Mouse (Mus musculus) heart, postnatal 36 days (tissue): ENCODE measurements around the gene Gm8251. TPM values are rescaled to one million over a fixed set of nuclear protein-coding genes. Genes with fewer than 3 reads are reported as not detected.
"Not testable (repeated sequence)": the region's sequence is repeated elsewhere in the genome, so short reads cannot be mapped to it uniquely, and the experiment has no call there.

Experiments used
- DNase-seq, 2 experiments: peaks; one replicate each; pipeline ENCODE4 v3.0.0; 2021 to 2022
- intact Hi-C: fragments of 180-260 bp; cut with DNase I; formaldehyde crosslinking; loops from one replicate; pipeline ENCODE4 v1.15.1; 2025
- total RNA-seq, 2 experiments: library from RNA; stranded (reverse); gene quantifications; 2 replicates each; pipeline ENCODE4 v1.2.3; 2021

Gm8251 gene
- total RNA-seq, result not detected

GRCm38 (mm10) chr1:44061836-44062235, at the start of gene Gm8251:
Gm8251 (minus strand) TSS chr1:44061936.
- intact Hi-C loops, result no loop called here
- no peak for DNase-seq

DNA sequence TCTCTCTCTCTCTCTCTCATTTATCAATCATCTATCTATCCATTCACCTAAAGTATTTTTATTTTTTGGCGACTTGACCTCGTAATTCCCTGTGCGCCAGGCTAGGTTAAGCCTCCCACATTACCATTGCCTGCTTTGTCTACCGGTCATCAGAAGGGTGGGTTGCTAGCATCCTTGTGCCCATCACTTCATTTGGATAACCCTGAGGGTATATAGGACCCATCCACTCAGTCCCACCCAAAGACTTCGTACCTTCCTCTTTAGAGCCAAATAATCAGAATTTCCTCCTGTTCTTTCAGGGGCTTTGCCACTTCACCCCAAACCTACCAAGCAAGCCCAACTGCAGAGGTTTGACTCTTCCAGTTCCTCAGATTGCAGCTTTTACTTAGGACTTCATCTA, 41.2 kb upstream of the Gm8251 start:
- intact Hi-C loops, result loop anchor here (1.0 to 10.0 kb wide), 3 partner anchors 16 to 168 kb away; partner anchors contain the start of genes Ercc5 and Tpp2
- DNase-seq, result peak in 1 of 2 experiments; percentile 3

DNA sequence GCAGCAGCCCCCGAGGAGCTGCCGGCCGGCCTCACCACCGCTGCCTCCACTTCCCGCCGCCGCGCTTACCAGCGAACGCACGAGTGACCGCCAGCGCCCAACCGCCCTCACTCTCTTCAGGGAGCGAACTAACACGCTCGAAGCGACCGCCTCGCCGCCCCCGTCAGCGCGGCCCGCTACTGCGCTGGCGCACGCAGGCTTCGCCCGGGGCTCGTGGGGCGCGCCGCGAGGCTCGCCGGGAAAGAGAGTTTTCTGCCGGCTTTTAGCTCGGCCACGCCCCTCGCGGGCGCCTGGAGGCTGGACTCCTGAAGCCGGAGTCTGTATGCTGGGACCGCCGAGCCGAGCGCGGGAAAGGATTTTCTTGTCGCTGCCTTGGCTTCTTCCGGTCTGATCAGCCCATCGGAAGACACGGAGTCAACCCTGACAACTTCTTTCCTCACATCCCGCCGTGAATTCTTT, 40.6 kb upstream of the Gm8251 start, which contains the start of gene Tex30:
Gene Tex30 (minus strand): TSS at position 183 of the 459 bp plus-strand sequence.
- intact Hi-C loops, result loop anchor here (1.0 to 10.0 kb wide), 3 partner anchors 17 to 167 kb away; partner anchors contain the start of genes Ercc5 and Tpp2

DNA sequence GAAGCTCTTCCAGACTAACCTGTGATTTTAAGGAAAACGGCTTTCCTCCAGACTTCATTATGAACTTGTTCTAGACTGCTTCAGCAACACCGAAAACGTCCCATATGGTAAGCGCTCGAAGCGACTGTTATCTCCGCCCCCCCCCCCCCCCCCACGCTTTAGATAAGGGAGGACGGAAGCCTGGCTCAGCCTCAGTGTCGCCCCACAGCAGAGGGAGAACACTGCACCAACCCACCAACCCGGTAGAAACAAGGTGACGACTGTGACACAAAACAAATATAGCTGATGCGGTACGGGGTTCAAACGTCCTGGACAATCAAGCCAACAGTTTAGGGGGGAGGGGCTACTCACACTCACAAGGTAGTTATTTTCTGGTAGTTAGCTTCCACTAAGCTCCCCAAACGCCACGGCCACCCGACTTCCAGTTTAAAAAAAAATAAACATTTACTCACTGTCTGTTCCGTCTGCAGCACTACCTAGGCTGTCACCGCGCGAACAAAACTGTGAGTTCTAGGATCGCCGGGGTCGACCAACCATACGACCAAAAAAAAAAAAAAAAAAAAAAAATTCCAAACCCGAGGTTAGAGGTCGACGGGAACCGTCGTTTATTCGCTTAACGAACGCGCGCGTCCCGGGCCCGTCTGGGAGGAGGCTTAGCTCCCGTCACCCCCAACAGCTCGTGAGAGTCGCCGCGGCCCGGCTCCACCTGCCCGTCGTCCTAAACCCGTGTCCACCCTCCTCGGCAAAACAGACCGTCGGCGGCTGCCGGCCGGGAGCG, 39.9 kb upstream of the Gm8251 start:
- intact Hi-C loops, result loop anchor here (1.0 to 10.0 kb wide), 3 partner anchors 18 to 167 kb away; partner anchors contain the start of genes Ercc5 and Tpp2
- peak; percentile 35 to 39 for DNase-seq

More for the DNA sequence above, 40.6 kb upstream of the Gm8251 start, which contains the start of gene Tex30:
- peak; percentile 92 to 93 for DNase-seq

DNA sequence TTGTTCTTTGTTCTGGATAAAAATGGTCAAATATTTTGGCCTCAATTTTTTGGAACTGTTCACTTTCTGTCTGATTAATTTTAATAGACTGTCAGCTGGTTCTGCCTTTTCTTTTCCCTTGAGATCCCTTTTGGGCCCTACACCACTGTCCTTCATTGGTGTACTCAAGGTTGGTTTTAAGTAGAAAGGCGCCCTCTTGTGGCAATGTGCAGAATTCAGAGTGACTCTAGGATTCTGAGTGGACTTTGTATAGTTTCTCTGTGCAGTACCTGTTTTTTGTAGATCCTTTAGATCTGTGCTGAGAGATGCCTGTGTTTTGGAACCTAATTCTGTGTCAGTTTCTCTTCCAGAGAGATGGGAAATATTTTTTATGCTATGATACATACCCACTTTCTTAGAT, 2.9 kb upstream of the Gm8251 start:
- intact Hi-C loops, result no loop called here
- peak; percentile 22 to 51 for DNase-seq

GRCm38 (mm10) chr1:44063439-44063838, 1.7 kb upstream of the Gm8251 start:
- intact Hi-C loops, result no loop called here
- no peak for DNase-seq

GRCm38 (mm10) chr1:44057805-44058204, 3.9 kb downstream of the Gm8251 start:
- intact Hi-C loops, result no loop called here
- no peak for DNase-seq

DNA sequence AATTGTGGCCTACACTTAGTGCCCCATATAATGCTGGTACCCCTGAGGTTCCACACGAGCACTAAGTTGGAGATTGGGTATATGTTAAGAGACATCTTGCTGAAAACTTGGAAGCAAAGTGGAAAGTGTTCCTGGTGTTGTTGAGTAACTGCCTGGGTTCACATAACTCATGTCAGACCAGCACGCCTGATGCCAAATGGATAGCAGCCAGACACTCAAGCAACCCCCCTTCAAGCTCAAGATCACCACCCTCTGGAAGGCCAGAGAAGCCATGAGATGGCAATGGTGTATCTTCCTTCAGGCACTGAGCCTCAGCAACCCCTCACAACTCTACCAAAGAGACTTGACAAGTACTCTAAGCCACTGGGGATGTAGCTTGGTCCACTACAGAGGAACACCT, 15.2 kb downstream of the Gm8251 start:
- DNase-seq, result no peak
- intact Hi-C loops, result no loop called here

GRCm38 (mm10) chr1:44045689-44046088, 16.0 kb downstream of the Gm8251 start:
- DNase-seq, intact Hi-C loops: not testable (repeated sequence)

- DNase-seq, result no peak
- intact Hi-C loops, result loop anchor here (1.0 kb wide), 1 partner anchor 143 kb away; no protein-coding TSS in a partner anchor
Measured at GRCm38 (mm10) chr1:44042555-44042915, 19.2 kb downstream of the Gm8251 start.

DNA sequence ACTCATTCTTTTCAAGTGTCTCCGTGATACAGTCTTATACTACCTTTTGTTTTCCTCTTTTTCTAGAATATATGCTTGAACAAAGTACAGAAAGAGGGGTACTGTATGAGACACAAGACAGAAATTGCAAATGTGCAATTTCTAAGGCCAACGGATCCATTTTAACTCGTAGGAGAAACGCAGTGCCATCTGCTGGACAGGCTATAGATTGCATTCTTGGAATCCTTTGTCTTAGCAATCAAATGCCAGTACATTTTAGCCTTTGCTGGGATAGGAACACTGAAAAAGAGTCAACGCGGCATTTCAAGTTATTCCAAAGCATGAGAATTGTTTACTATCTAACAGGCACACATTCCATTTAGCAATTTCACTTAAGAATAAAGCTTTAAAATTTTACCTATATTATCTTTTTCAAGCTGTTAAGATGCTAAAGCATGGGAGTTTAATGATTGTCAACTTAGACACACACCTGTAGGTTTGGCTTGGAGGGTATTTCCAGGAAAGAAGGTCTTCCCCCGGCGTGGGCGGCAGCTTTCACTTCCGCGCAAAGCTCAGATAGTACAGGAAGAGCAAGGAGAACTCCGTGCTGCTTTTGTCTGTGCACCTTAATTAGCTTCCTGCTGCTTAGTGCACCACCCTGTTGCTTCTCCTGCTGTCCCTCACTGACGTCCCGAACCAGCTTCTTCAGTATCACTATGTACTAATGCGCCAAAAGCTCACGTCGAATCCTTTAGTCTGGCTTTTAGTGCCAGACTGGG, 19.8 kb downstream of the Gm8251 start:
- intact Hi-C loops, result loop anchor here (1.0 kb wide), 2 partner anchors 140 to 143 kb away; no protein-coding TSS in a partner anchor

GRCm38 (mm10) chr1:44032948-44033347, 28.8 kb downstream of the Gm8251 start:
- intact Hi-C loops, result no loop called here

More for the DNA sequence above, 19.8 kb downstream of the Gm8251 start:
- DNase-seq, result peak; percentile 44 to 48

DNA sequence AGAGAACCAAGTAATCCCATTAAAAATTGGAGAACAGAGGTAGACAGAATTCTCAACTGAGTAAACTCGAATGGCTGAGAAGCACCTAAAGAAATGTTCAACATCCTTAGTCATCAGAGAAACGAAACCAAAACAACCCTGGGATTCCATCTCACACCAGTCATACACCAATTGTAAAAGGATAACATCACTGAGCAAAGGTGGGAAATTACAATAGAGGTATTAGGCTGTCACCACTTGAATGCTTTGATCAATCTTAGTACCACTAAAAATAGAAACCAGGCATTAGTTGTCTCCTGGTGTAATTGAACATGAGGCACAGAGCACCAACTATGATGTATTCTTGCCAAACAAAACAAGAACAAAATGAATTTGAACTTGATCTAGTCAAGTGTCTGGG, 29.5 kb downstream of the Gm8251 start:
- no peak for DNase-seq
- intact Hi-C loops, result no loop called here

More at GRCm38 (mm10) chr1:44032948-44033347, 28.8 kb downstream of the Gm8251 start:
- no peak for DNase-seq

- intact Hi-C loops, result no loop called here
- no peak for DNase-seq
Measured at GRCm38 (mm10) chr1:44027651-44028050, 34.1 kb downstream of the Gm8251 start.

DNA sequence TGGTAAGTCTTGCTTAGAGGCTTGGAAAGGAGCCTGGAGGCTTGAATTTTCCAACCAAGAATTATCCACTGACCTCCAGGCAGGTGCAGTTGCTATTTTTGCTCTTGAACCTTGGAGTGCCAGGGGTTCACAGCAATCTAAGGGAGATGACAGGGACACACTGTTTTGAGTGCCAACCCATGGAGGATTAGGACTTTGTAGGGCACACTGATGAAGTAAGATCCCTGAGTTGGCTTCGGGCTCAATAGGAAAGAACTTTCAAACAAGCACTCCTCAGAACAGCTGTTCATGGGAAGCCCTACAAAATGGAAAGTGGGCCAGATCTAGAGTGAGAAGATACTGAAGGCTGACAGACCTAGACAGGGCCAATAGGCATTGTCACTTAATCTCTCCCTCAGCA, 39.1 kb downstream of the Gm8251 start:
- intact Hi-C loops, result no loop called here
- no peak for DNase-seq

DNA sequence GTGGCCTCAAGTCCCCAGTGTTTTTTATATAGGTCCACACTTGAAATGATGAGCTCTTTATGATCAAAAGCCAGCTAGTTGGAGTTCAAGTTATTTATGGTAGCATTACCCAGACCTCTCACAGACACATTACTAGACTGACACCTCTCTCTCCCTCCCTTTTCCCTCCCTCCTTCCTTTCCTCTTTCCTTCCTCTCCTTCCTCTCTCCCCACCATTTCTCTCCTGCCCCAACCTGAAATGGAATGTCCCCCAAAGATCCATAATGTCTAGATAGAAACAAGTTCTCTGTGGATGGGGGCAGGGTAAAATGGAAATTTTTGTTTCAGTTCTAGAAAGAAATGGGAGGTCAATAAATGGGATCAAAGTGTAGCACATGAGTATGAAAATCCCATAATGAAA, 41.8 kb downstream of the Gm8251 start, which contains the start of gene Mettl21c:
Gene Mettl21c (minus strand): TSS at position 101 of the 400 bp plus-strand sequence.
- no peak for DNase-seq
- intact Hi-C loops, result no loop called here

- DNase-seq, result no peak
- intact Hi-C loops, result no loop called here
Measured at GRCm38 (mm10) chr1:44015556-44015955, 46.2 kb downstream of the Gm8251 start.
